Mouse (Mus musculus) C2C12 (cell line): Measurements from ENCODE around the gene Enox1.

Experiments used
- CTCF ChIP-seq: IDR thresholded peaks from one replicate; pipeline ENCODE4 v1.5.1; 2011; ENCODE audit not compliant: control insufficient read depth, insufficient read depth, insufficient read length
- FOSL1 ChIP-seq: IDR thresholded peaks from one replicate; pipeline ENCODE4 v1.8.0; 2011; ENCODE audit warnings: mild to moderate bottlenecking, low read length; ENCODE audit not compliant: poor library complexity, insufficient read depth, severe bottlenecking
- MYOD1 ChIP-seq: IDR thresholded peaks from one replicate; pipeline ENCODE4 v1.6.1; 2011; ENCODE audit warnings: low read depth; ENCODE audit not compliant: control insufficient read depth, insufficient read length
- USF1 ChIP-seq: IDR thresholded peaks from one replicate; pipeline ENCODE4 v1.6.1; 2011; ENCODE audit warnings: low read depth, mild to moderate bottlenecking, control low read depth, moderate library complexity

GRCm38 (mm10) chr14:77518941-77519695, 362.6 kb downstream of the Enox1 start:
- TF ChIP-seq CTCF (no peak), USF1 (no peak), FOSL1 (no peak), MYOD1 (no peak)
